Mouse (Mus musculus) kidney, embryonic 15.5 days (tissue): ENCODE results near the gene Gcnt2. TPM values are rescaled to one million over a fixed set of nuclear protein-coding genes. Genes with fewer than 3 reads are reported as not detected.
"Not testable (repeated sequence)": the region's sequence is repeated elsewhere in the genome, so short reads cannot be mapped to it uniquely, and the experiment has no call there.

ENCODE experiments used
- ATAC-seq: fragments of 200-750 bp; cut with Nextera tagmentation; replicated peaks from 2 replicates; pipeline ENCODE4 v1.8.0; 2017; ENCODE audit warnings: moderate TSS enrichment; ENCODE audit not compliant: low FRiP score
- H3K27ac ChIP-seq: fragments of 300-500 bp; sonication (generic); 2 replicates; pipeline ENCODE4 v1.5.1; 2015; ENCODE audit warnings: mild to moderate bottlenecking, inconsistent platforms
- H3K27me3 ChIP-seq: fragments of 300-500 bp; sonication (generic); 2 replicates; pipeline ENCODE4 v1.6.1; 2015; ENCODE audit warnings: inconsistent platforms
- H3K36me3 ChIP-seq: fragments of 300-500 bp; sonication (generic); 2 replicates; pipeline ENCODE4 v1.6.1; 2015; ENCODE audit warnings: inconsistent platforms
- H3K4me1 ChIP-seq: fragments of 300-500 bp; sonication (generic); 2 replicates; pipeline ENCODE4 v1.6.1; 2015; ENCODE audit warnings: inconsistent platforms
- H3K4me2 ChIP-seq: fragments of 300-500 bp; sonication (generic); 2 replicates; pipeline ENCODE4 v1.6.1; 2015; ENCODE audit warnings: moderate library complexity, mild to moderate bottlenecking, inconsistent platforms
- H3K4me3 ChIP-seq: fragments of 300-500 bp; sonication (generic); replicated peaks from 2 replicates; pipeline ENCODE4 v1.5.1; 2015; ENCODE audit warnings: mild to moderate bottlenecking, inconsistent platforms
- H3K9ac ChIP-seq: fragments of 300-500 bp; sonication (generic); 2 replicates; pipeline ENCODE4 v1.6.1; 2015; ENCODE audit warnings: mild to moderate bottlenecking, inconsistent platforms
- H3K9me3 ChIP-seq: fragments of 300-500 bp; sonication (generic); replicated peaks from 2 replicates; pipeline ENCODE4 v1.6.1; 2016; ENCODE audit warnings: inconsistent platforms
- WGBS: fragments of 180-500 bp; shearing (Covaris S2); methylation state at CpG from one replicate; pipeline ENCODE4 v1.1.7; 2015; ENCODE audit warnings: mixed read lengths; 5-methylcytosine and 5-hydroxymethylcytosine counted together
- polyA plus RNA-seq: library from polyadenylated mRNA; unstranded; fragments of >200 nt; fragmentation: Nextera tagmentation; extraction: Ambion mirVana; gene quantifications from 2 replicates; pipeline ENCODE4 v1.2.1, GENCODE M21; 2015

Gcnt2 gene
- polyA plus RNA-seq, 1 experiment from 2014 or later, result 5.8 TPM

- WGBS, result 67% methylated on average over 4 of the region's 4 CpGs
- not testable (repeated sequence) for H3K36me3 ChIP-seq, H3K4me1 ChIP-seq, H3K27me3 ChIP-seq, H3K4me3 ChIP-seq, H3K9me3 ChIP-seq, H3K9ac ChIP-seq, ATAC-seq, H3K4me2 ChIP-seq, H3K27ac ChIP-seq
These were observed 128.2 kb downstream of the Gcnt2 start for GRCm38 (mm10) chr13:40987608-40988303.

DNA sequence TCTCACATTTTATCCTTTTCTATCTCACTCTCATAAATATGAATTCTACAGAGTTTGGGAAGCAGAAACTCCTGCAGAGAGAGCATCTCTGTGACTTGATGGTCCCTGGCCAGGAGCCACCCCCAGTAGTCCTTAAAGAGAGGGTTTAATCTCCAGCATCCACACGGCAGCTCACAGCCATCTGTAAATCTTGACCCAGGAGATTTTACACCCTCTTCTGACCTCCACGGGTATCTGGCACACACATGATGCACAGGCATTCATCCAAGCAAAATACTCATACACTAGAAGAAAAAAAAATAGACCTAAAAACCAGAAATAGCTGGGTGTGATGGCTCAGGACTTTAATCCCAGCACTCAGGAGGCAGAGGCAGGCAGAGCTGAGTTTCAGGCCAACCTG lies 128.9 kb downstream of the Gcnt2 start:
- H3K4me1 ChIP-seq, result no peaks in the 10 kb centered on the region
- no peaks in the 10 kb centered on the region for H3K36me3 ChIP-seq
- H3K4me3 ChIP-seq, result no peak overlapping the region
- WGBS, result 41% methylated on average over 2 of the region's 2 CpGs
- no peak overlapping the region for H3K4me2 ChIP-seq
- H3K9me3 ChIP-seq, result no peaks in the 10 kb centered on the region
- ATAC-seq, result no peak
- H3K27ac ChIP-seq, result no peak overlapping the region
- H3K27me3 ChIP-seq, result no peaks in the 10 kb centered on the region
- no peak overlapping the region for H3K9ac ChIP-seq

GRCm38 (mm10) chr13:40994487-40995263 lies 135.1 kb downstream of the Gcnt2 start:
- Histone ChIP-seq H3K4me2 (peak overlapping the region; percentile 20; the same call in 1 of the 2 replicates), H3K27ac (peak overlapping the region; percentile 63), H3K9ac (no peak overlapping the region), H3K36me3 (no peaks in the 10 kb centered on the region), H3K4me1 (peaks cover 13% of the 10 kb centered on the region), H3K4me3 (no peak overlapping the region), H3K9me3 (no peaks in the 10 kb centered on the region), H3K27me3 (no peaks in the 10 kb centered on the region)
- ATAC-seq, result peak; percentile 89
- 15% methylated on average over 8 of the region's 8 CpGs for WGBS

GRCm38 (mm10) chr13:40998537-40998936 lies 139.0 kb downstream of the Gcnt2 start:
- H3K9ac ChIP-seq, H3K4me3 ChIP-seq, H3K27ac ChIP-seq, H3K27me3 ChIP-seq, H3K36me3 ChIP-seq, ATAC-seq, H3K9me3 ChIP-seq, H3K4me2 ChIP-seq: not testable (repeated sequence)
- H3K4me1 ChIP-seq, result peaks cover 26% of the 10 kb centered on the region
- 88% methylated on average over 5 of the region's 5 CpGs for WGBS

GRCm38 (mm10) chr13:41000140-41000925 lies 140.8 kb downstream of the Gcnt2 start:
- 1% methylated on average over 25 of the region's 25 CpGs for WGBS
- peak overlapping the region; percentile 85 for H3K9ac ChIP-seq
- H3K4me2 ChIP-seq, result peak overlapping the region; percentile 87
- peaks cover 19% of the 10 kb centered on the region for H3K36me3 ChIP-seq
- peak overlapping the region; percentile 98 for H3K4me3 ChIP-seq
- ATAC-seq, result peak; percentile 40
- peaks cover 13% of the 10 kb centered on the region for H3K4me1 ChIP-seq
- H3K9me3 ChIP-seq, result no peaks in the 10 kb centered on the region
- peak overlapping the region; percentile 100 for H3K27ac ChIP-seq
- no peaks in the 10 kb centered on the region for H3K27me3 ChIP-seq

GRCm38 (mm10) chr13:41000926-41001639 lies 141.5 kb downstream of the Gcnt2 start, which contains the start of gene Pak1ip1:
Gene Pak1ip1 (plus strand): TSS chr13:41001023.
- peak; percentile 96 for ATAC-seq
- Histone ChIP-seq H3K36me3 (peaks cover 27% of the 10 kb centered on the region), H3K4me1 (peaks cover 13% of the 10 kb centered on the region), H3K27ac (peak within 1 kb of the TSS; percentile 100), H3K9me3 (no peaks in the 10 kb centered on the region), H3K27me3 (no peaks in the 10 kb centered on the region), H3K9ac (peak within 1 kb of the TSS; percentile 85), H3K4me3 (peak within 1 kb of the TSS; percentile 98), H3K4me2 (peak within 1 kb of the TSS; percentile 87)
- WGBS, result under 1% methylated on average over 58 of the region's 58 CpGs

- Histone ChIP-seq H3K4me2 (peak overlapping the region; percentile 87), H3K9me3 (no peaks in the 10 kb centered on the region)
These were observed 142.4 kb downstream of the Gcnt2 start for GRCm38 (mm10) chr13:41002001-41002400.

DNA sequence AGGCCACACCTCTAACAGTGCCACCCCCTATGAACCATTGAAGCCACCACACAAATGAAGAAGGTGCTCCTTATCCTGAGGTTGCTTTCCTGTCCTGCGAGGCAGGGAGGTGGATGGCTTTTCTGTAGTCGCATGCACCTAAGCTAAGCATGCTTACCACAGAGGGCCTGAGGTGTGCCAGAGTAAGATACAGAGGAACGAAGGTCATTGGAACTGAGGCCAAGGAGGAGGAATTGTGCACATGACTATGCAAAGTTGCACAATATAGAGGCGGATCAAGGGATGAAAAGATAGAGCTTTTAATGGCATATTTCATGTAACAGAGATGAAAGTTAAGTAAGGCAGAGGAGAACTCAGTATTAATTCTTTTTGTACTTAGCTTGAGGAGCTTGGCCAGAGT lies 146.7 kb downstream of the Gcnt2 start:
- Histone ChIP-seq H3K27me3 (no peaks in the 10 kb centered on the region), H3K4me3 (no peak overlapping the region), H3K27ac (no peak overlapping the region), H3K36me3 (peaks cover 79% of the 10 kb centered on the region), H3K4me2 (no peak overlapping the region), H3K4me1 (peaks cover 7% of the 10 kb centered on the region), H3K9ac (no peak overlapping the region), H3K9me3 (no peaks in the 10 kb centered on the region)
- 97% methylated on average over 4 of the region's 4 CpGs for WGBS
- no peak for ATAC-seq

More at GRCm38 (mm10) chr13:41002001-41002400, 142.4 kb downstream of the Gcnt2 start:
- no peak for ATAC-seq
- H3K9ac ChIP-seq, result no peak overlapping the region
- WGBS, result 84% methylated on average over 5 of the region's 5 CpGs
- H3K36me3 ChIP-seq, result peaks cover 36% of the 10 kb centered on the region
- peak overlapping the region; percentile 98 for H3K4me3 ChIP-seq
- H3K4me1 ChIP-seq, result peaks cover 13% of the 10 kb centered on the region
- H3K27me3 ChIP-seq, result no peaks in the 10 kb centered on the region
- no peak overlapping the region for H3K27ac ChIP-seq

DNA sequence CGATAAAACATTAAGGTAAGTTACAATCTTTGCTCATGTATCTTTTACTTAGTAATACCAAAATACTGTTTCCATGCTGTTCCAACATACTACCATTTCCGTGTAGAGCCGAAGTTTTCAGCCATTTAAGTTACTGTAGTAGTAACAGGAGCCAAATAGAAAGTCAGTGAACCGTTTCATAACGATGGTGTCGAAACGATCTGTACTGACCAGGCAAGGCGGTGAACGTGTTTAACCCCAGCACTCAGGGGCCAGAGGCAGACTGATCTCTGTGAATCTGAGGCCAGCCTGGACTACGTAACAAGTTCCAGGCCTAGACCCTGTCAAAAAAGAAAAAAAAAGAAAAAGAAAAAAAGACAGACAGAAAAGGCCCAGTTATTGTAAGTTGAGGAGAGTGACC lies 148.7 kb downstream of the Gcnt2 start:
- Histone ChIP-seq H3K4me1 (no peaks in the 10 kb centered on the region), H3K4me3 (no peak overlapping the region), H3K27ac (no peak overlapping the region), H3K27me3 (no peaks in the 10 kb centered on the region), H3K9ac (no peak overlapping the region), H3K9me3 (no peaks in the 10 kb centered on the region), H3K36me3 (peaks cover 99% of the 10 kb centered on the region), H3K4me2 (no peak overlapping the region)
- ATAC-seq, result no peak
- 84% methylated on average over 10 of the region's 10 CpGs for WGBS

DNA sequence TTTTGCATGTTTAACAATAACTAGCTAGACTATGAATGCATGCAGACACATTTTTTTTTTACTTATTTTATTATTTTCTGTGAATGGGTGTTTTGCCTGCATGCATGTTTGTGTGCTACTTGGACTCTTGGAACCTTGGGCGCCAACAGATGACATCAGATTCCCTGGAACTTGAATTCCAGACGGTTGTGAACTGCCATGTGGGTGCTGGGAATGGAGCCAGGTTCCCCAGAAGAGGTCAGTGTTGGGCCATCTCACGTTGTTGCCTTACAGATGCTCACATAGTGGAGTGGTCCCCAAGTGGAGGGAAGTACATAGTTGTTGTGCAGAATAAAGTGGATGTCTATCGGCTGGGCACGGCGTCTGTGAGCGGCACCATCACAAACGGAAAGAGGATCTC lies 149.4 kb downstream of the Gcnt2 start:
- WGBS, result 86% methylated on average over 8 of the region's 8 CpGs
- H3K9ac ChIP-seq, result no peak overlapping the region
- H3K27me3 ChIP-seq, result no peaks in the 10 kb centered on the region
- no peak overlapping the region for H3K27ac ChIP-seq
- no peak for ATAC-seq
- no peaks in the 10 kb centered on the region for H3K9me3 ChIP-seq
- H3K4me2 ChIP-seq, result no peak overlapping the region
- no peak overlapping the region for H3K4me3 ChIP-seq
- no peaks in the 10 kb centered on the region for H3K4me1 ChIP-seq
- H3K36me3 ChIP-seq, result peaks cover 98% of the 10 kb centered on the region
